Mouse (Mus musculus) yolk sac, embryonic 10.5 days (tissue): ENCODE results near the gene Adad1.

Experiments used
- DNase-seq: peaks from one replicate; pipeline ENCODE4 v3.0.0-alpha.2; 2017; ENCODE audit warnings: low spot score

Gene Adad1

DNA sequence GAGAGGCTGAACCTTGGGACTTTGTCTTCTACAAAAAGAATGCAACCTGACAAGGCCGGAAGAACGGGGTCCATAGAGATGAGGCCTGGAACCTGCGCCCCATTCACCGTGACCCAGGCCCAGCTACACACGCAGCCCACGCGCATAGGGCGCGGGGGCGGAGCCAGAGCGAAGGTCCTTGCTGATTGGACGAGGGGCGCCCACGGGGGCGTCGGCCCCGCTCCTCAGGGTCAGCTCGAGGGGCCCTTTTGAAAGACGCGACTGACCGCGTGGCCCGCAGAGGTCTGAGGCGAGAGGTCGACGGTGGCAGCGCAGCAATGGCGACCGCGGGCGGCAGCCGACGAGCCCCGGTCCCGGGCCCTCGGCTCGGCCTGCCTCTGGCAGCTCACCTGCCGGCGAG is at the start of gene Adad1:
Gene Adad1, plus strand, starts transcription at position 122 of the 400 bp plus-strand sequence.
- DNase-seq, result no peak

DNA sequence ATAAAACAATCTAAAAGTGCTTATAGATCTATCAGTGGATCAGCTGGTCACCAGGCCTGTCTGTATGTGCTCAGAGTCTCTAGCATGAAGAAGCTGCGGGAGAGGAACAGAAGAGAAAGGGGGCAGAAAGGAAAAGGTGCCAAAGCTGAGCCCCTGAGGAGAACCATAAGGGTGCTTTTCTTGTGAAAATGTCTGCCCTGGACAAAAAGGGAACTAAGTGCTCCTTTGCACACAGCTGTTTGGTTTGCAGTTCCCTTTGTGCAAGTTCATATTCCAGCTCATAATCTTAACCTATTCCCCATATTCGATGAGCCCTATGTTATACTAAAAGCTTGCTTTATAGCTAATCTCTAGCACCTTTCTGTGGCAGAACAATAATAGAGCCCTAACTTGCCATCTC is 25.3 kb upstream of the Adad1 start:
- DNase-seq, result no peak

DNA sequence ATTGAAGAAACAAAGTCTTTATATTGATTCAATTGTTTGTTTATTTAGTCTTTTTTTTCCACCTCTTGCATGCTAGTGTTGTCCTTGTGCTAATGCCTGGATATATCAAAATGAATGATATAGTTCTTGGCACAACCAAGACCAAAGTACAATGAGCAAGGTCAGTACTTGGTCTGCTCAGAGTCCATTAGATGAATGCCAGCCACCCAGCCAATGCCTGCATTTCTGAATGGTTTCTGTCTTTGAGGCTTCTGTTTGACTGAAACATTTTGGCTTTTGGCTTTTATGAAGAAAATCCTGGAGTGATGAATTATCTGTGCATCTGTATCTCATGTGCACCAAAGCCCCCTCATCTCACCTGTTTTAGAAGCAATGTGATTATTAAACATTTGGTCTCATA is 23.5 kb upstream of the Adad1 start:
- DNase-seq, result no peak

DNA sequence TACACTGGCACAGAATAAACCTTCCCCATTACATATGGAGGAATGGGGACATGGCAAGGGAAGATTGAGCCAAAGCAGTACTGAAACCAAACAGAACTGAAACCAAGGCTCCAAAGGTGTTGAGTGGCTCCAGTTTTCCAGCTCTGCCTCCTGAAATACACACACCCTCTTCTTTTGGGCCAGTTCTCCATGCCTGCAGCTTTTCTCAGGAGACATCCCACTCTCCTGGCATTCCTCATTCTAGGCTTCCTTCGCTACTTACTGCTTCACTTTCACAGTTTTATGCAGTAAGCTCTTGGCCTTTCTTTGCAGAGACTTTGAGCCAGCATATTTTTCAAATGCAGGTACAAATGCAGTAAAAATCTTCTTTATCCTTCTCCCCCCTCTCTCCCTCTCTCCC is 11.8 kb upstream of the Adad1 start:
- no peak for DNase-seq

DNA sequence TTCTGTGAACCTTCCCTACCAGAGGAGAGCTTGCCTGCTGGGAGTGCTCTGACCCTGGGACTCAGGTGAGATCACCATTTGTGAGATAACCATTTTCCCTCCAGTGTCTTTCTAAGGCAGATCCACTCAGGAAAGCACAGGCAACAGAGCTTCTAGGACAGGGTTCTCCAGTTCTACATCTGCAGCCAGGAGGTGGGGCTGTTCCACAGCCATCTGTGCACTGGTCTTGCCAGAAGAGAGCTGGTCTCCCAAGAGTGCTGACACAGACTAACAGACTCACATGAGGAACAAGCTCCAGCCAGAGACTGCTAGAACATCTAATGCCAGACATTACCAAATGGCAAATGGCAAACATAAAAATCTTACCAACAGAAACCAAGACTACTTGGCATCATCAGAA is 9.9 kb downstream of the Adad1 start:
- peak; percentile 9 for DNase-seq

DNA sequence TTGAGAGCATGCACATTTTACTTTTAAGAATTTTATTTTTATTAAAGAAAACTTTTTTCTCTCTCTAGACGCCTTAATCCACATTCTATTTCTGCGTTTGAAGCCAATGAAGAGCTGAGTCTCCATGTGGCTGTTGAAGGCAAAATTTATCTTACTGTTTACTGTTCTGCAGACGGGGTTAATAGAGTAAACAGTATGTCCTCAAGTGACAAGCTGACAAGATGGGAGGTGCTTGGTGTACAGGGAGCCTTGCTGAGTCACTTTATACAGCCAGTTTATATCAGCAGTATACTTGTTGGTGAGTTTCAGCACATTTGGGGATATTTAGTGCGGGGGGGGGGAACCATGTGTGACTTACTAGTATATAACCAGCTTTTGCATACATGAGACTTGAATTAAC is 21.5 kb downstream of the Adad1 start:
- no peak for DNase-seq

DNA sequence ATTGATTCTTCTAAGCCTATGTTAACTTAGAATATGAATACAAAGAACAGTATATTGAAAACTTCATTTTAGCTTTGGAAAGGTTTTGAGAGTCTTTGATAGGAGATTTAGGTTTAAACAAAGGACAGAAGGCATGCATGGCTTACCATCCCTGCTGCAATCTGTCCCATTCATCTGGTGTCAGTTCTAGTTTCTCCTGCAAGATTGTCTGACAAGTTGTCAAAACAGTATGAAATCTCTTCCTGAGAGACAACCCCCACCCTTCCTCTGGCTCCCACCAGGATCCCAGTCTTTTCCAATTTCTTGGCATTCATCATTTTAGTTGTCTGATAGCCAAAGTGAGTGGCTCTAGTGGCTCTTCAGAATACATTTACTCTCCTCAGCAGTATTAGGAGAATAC is 27.4 kb downstream of the Adad1 start:
- DNase-seq, result no peak

DNA sequence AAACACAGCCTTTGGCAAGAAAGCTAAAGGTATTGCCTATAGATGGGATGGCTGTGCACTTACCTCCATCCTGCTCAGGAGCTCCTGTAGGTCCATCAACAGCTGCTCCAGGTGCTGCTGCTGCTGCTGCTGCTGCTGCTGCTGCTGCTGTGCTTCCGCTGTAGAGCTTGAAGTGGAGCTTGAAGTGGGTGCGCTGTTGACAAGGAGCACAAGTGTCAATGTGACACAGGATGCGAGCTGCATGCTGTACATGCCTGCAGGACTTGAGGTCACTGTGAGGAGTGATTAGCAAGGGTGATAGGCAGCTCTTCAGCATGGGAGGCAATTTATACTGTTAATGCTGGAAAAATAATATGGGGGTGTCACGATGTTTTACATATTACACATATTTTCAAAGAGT is 62.3 kb downstream of the Adad1 start, which contains the start of gene Il2:
Gene Il2, minus strand, starts transcription at position 305 of the 400 bp plus-strand sequence.
- no peak for DNase-seq

DNA sequence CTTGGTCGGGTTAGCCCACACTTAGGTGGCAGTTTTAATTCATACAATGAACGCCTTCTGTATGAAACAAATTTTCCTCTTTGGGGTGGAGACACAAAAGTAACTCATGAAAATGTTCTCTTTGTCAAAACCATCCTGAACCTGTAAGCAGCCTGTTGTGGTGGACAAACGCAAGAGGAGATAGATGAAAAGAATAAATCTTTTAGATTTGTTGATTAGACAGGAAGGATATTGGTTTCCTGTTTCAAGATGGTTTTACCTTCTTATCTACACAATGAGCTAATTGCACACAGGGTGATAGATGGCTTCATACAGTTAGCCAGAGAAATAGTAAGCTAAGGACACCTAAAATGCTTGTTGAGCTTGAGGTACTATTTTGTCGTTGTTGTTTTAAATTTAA is 62.8 kb downstream of the Adad1 start:
- no peak for DNase-seq

DNA sequence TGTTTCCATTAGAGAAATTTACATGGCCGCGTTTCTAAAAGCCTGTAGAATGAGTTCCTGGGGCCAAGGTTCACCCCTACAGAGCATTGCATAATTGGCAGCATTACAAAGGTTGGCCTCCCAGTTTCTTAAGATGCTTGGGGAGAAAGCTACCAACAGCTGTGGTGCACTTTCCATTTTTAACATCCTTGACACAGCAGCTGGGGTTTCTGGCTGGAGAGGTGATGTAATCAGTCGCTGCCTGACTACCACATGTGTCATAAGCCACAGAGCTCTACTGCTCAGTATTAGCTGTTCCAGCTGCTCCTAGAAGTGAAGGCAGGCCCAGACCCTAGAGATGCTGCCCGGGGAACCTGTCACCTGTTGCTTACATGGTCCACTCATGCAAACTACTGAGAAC is 64.9 kb downstream of the Adad1 start:
- DNase-seq, result no peak

DNA sequence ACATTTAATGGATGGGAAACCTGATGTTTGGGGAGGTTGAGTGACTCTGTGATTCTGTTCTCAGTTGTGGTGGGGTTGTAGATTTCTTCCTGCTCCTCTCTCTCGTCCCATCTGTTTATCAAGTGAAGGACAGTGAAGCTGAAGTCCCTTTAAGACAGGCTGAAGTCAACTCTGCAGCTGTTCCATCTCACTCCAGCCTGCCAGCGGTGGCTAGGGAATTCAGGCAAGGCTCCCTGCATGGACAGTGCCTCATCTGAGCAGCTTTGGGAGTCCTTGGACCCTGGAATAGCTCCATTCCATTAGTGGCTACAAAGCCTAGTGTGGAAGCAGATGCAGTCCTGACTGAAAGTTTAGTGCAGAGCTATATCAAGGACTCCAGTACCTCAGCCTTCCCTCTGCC is 65.7 kb downstream of the Adad1 start:
- no peak for DNase-seq

DNA sequence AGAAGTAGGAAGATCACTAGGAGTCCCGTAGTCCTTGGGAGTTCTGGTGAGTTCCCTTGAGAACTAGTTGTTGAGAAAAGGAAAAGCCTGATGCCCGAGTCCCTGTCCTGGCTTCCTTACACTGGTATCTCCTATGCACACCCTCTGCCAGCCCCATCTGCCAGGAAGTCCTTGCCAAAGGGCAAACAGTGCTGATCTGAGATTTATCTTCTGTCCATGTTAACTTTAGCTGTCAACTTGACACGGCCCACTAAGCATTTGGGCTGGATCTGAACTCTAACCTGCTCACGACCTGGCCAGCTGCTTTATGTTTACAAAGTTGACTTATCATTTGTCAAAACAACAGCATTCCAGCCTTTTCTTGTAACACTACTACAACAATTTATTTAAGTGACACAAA is 73.9 kb downstream of the Adad1 start:
- no peak for DNase-seq

DNA sequence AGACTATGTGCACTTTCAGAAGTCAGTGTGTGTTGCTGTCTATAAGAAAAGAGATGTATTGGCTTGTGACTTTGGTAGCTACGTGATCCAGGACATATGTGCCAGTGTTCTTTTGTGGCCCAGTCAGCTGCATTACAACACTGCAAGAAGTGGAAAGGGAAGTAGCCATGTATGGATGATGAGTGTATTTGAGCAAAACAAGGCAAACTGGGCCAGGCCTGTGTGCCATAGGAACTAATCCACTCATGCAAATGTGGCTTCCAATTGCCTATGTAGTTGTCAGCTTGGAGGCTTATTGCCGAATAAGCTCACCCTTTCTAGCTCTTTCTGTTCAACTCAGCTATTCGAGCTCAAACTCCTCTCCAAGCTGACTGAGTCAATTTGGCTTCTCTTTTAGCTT is 75.9 kb downstream of the Adad1 start:
- DNase-seq, result no peak

DNA sequence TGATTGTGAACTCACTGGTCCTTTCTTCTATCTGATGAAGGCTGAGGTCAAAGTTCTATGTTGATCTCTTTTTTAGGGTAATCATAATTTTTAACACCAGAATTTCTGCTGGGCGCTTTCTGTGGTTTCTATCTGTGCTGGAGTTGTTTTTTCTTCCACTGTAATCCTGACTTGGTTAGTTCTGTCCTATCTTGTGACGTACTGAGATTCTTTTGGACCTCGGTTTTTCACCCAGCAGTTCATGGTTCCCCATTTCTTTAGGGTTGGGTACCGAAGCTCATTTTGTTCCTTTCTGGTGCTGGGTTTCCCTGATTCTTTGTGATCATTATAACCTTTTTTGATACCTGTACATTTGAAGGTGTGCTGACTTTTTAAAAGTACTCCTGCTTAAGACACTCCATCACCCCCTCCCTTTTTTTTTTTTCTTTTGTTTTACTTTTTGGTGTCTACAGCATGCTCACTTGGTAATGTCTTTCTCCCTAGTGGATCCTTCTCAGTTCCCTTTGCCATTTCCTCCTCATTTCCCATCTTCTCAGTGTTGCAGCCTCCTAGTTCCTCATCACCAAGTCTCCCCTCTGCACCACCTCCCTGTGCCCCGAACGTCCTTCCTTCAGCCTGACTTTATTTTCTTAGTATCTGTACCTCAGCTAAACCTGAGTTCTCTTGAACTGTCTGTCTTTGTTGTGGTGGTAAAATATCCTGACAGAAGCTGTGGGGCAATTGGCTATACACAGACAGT is 77.0 kb downstream of the Adad1 start:
- DNase-seq, result no peak

DNA sequence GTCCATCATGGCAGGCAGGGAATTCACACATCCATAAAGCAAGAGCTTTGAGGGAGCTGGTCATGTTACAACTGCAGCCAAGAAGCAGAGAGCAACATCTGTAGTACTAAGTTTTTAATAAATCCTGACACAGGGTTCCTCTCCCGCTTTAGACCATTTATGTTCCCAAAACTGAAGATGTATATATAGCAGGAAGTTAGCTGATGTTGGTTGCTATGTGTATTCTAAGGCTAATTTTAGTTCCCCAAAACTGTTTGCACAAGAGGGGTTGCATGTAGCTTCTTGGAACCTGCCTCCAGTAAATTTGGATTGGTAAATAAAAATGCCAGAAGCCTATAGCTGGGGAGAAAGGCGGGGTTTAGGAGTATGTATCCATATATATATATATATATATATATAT is 78.5 kb downstream of the Adad1 start:
- no peak for DNase-seq

DNA sequence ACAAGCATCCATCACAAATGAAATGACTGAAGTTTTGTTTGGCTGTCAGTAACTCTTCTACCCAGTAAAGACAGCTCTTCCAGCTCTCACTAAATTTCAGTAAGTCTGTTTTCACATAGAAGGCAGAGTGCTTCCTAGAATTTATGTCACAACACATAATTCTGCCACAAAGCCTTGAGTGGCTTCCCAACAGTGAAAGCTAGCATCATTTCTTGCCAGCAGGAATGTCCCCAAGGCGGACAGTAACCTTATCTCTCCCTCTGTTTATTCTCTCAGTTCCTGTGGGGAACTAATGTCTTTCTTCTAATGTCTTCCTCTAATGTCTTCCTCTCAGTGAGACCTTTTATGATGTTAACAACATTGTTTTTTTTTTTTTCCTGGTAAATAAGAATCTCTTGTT is 81.7 kb downstream of the Adad1 start:
- no peak for DNase-seq

DNA sequence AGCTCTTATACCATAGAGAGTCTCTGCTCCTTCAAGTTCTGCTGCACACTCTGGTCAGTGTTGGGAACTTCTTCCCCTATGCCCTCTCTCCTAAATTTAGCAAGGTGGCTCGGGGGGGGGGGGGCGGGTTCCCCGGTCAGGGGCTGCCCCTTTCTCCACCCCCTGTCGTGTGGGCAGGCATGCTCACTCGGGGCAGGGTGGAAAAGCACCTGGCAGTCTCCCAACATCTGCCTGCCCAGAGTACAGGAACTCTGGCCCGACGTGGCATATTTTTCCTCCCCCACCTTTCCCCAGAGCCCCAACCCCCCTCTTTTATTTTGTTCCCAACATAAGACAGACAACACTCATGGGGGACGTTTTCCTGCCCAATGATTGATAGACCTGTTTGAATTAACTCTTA is 83.1 kb downstream of the Adad1 start:
- DNase-seq, result no peak

DNA sequence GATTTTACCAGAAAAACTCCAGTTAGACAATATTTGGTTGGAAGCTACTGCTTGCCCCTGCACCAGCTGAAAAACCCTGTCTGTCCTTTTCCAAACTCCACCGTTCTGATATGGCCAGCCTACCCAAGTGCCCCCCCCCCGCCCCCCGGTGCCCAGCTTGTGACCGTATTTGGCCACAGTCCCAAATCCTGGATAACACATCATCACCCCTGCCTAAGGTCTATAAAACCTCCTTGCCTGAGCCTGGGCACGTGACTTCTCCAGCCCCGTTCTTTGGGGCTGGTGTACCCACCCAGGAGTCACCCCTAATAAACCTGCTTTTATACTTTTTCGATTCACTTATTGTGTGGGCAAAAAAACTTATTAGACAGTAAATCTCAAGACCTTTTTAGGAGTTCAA is 83.5 kb downstream of the Adad1 start:
- DNase-seq, result no peak

DNA sequence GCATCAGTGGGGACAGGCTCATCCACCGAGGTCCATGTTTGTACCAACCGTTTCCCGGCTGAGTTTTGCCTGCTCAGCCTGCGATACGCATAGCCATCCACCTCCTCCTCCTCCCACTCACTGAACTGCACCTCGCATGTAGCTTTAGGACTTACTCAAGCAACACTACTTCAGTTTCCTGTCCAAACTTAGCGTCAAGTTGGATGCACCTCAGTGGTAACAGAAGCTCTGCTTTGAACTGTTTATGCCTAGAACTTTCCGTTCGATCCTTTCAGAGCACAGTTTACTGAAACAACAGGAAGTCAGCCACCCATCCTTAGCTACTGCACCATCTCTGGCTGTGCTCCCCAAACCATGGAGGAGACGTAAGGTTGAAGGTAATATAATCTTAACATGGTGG is 88.9 kb downstream of the Adad1 start:
- no peak for DNase-seq

DNA sequence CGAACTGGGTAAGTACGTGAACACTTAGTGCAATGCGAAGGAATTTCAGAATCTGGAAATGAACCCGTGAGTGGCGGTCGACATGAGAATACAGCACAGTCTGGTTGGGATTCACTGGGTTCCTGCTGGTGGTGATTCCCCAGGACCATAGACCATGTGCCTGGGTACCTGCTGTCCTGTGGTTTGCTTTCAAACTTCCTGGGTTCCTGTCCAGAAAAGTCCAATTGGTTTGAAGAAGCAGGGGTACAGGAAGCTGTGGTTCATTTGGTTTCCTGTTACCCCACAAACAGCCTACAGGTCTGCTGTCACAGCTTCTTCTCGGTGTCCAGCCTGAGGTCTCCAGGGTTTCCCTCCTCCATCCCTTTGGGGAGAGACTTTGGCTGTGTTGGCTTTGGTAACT is 89.7 kb downstream of the Adad1 start:
- DNase-seq, result no peak

DNA sequence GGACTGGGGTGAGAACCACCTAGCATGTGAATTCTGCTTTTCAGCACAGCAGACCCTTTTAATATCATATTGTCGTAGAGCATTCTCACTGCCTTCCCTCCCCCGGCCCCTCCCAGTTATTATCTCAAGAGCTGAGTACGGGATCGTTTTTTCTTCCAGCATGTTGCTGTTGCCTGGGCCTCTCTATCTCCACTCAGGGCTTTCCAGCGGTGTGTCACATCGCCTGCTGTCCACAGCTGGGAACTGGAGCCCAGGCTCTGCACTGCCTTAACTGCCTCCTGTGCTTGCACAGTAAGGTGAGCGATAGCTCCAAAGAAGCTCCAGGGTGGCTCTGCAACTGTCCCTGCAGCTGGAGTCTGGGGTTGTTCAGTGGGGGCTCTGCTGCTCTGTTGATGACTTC is 91.1 kb downstream of the Adad1 start:
- no peak for DNase-seq

DNA sequence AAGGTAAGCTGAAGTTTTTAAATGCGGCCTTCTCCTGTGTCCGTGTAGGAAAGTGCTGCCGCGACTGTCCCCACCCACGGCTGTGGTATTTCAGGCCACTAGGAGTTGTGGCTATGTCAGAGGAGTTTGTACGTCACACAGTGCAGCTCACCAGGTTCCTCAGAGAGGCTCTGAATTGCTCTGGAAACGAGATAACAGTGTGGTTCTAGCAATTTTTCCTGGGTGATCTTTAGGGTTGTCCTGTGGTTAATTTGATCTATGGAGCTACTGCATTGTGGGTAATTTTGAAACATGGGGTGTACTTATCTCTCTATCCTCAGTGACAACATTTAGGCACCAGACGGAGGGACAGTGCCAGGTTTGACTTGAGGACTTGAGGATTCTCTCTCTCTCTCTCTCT is 93.8 kb downstream of the Adad1 start:
- no peak for DNase-seq

DNA sequence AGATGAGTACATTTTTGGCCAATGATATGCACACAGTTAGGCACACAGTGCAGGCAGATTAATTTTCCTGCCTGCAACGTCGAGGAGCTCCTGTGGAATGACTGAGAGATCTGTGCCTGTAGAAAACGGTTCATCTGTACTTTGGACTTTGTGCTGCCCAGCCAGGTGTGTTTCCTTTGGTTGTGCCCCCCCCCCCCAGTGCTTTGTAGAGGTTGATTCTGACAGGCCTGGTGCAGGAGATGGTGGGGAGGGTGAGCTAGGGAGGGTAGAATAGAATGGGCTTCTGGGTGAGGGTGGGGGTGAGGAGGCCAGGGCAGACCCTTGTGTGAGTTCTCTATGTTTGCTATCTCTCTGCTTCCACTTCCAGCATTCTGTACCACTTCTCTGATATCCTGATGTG is 94.9 kb downstream of the Adad1 start:
- peak; percentile 37 for DNase-seq

DNA sequence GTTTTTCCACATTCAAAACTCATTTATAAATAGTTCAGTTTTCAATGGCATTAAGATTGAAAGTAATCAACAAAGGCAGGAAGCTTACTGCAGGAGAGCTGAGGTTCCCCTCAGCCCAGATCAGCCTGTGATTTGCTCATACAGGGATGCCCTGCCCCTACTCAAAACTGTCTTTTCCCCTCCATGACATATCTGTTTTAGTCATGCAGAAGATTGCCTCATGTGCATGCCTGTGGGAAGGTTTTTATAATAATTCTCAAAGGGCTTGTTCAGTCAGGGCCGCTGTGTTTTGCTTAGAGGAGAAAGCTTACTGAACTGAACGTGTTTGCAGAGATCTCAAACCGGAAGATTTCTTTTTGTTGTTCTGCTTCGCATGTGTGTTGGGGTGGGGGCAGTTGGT is 97.8 kb downstream of the Adad1 start:
- no peak for DNase-seq

DNA sequence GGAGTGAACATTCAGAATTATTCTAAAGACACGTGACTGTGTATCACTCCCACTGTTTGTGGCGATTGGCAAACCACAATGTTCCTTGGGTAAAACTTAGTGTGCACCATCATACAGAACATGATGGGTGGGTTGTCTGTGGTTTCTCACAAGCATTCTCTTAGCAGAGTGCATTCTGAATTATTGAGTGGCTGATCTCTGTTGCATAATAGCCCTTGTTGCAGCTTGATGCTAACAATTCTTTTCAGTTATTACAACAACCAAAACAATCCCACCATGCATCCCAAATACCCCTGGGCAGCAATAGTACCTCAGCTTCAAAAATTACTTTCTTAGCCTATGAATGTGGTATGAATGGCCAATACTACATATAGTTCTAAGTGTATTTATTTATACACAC is 106.0 kb downstream of the Adad1 start:
- no peak for DNase-seq
